Mouse (Mus musculus): ENCODE measurements around the gene Fbxo36. TPM values are rescaled to one million over a fixed set of nuclear protein-coding genes. Genes with fewer than 3 reads are reported as not detected.

Gene Fbxo36
- polyA plus RNA-seq, 1 experiment from 2014 or later = 10.2 TPM

GRCm38 (mm10) chr1:84924134-84924533, 84.5 kb downstream of the Fbxo36 start:
- no peak for TF ChIP-seq CTCF (IDR thresholded peaks at IDR 0.05; ENCODE audit: low read depth)
- no peaks in the 10 kb centered on the region for H3K27me3 ChIP-seq (ENCODE audit: control insufficient read depth, insufficient read depth, low read length)
- no peaks in the 10 kb centered on the region for H3K4me1 ChIP-seq (replicated peaks; ENCODE audit: control insufficient read depth, insufficient read depth)
- H3K27ac ChIP-seq (replicated peaks) = no peak overlapping the region
- H3K9ac ChIP-seq (ENCODE audit: low read length) = no peak overlapping the region
- H3K4me3 ChIP-seq (ENCODE audit: low read depth, low read length) = no peak overlapping the region
- no peaks in the 10 kb centered on the region for H3K36me3 ChIP-seq (ENCODE audit: control insufficient read depth, insufficient read depth, low read length)
- no peak overlapping the region for H3K4me2 ChIP-seq (replicated peaks; ENCODE audit: low read depth)
- 64% methylated on average over 6 of the region's 6 CpGs for WGBS
- no peak for ATAC-seq (ENCODE audit: low FRiP score, low TSS enrichment)
- no peak for DNase-seq (ENCODE audit: low spot score)
- H3K9me3 ChIP-seq (ENCODE audit: control insufficient read depth, low read length) = no peaks in the 10 kb centered on the region

GRCm38 (mm10) chr1:84925599-84925998, 86.0 kb downstream of the Fbxo36 start:
- no peak overlapping the region for H3K4me3 ChIP-seq (ENCODE audit: low read depth, low read length)
- ATAC-seq (ENCODE audit: low FRiP score, low TSS enrichment) (no peak), DNase-seq (ENCODE audit: low spot score) (no peak)
- no peaks in the 10 kb centered on the region for H3K36me3 ChIP-seq (ENCODE audit: control insufficient read depth, insufficient read depth, low read length)
- no peak overlapping the region for H3K27ac ChIP-seq (replicated peaks)
- H3K9me3 ChIP-seq (ENCODE audit: control insufficient read depth, low read length) = no peaks in the 10 kb centered on the region
- H3K4me2 ChIP-seq (replicated peaks; ENCODE audit: low read depth) = no peak overlapping the region
- H3K9ac ChIP-seq (ENCODE audit: low read length) = no peak overlapping the region
- H3K27me3 ChIP-seq (ENCODE audit: control insufficient read depth, insufficient read depth, low read length) = no peaks in the 10 kb centered on the region
- TF ChIP-seq CTCF (IDR thresholded peaks at IDR 0.05; ENCODE audit: low read depth) (no peak), EP300 (optimal IDR thresholded peaks at IDR 0.05) (no peak)
- 66% methylated on average over 9 of the region's 9 CpGs for WGBS
- H3K4me1 ChIP-seq (replicated peaks; ENCODE audit: control insufficient read depth, insufficient read depth) = no peaks in the 10 kb centered on the region

- peak; percentile 21; the same call in 1 of the 2 replicates for ATAC-seq (ENCODE audit: low FRiP score, low TSS enrichment)
- TF ChIP-seq EP300 (optimal IDR thresholded peaks at IDR 0.05) = no peak
- peak; percentile 76 for TF ChIP-seq CTCF (IDR thresholded peaks at IDR 0.05; ENCODE audit: low read depth)
- H3K4me3 ChIP-seq (ENCODE audit: low read depth, low read length) = peak overlapping the region; percentile 49
- no peaks in the 10 kb centered on the region for H3K9me3 ChIP-seq (ENCODE audit: control insufficient read depth, low read length)
- 13% methylated on average over 22 of the region's 22 CpGs for WGBS
- peak overlapping the region; percentile 83 for H3K4me2 ChIP-seq (replicated peaks; ENCODE audit: low read depth)
- H3K4me1 ChIP-seq (replicated peaks; ENCODE audit: control insufficient read depth, insufficient read depth) = no peaks in the 10 kb centered on the region
- H3K9ac ChIP-seq (ENCODE audit: low read length) = no peak overlapping the region
- peak; percentile 71 for DNase-seq (ENCODE audit: low spot score)
- peaks cover 2% of the 10 kb centered on the region; the same call in 1 of the 2 replicates for H3K27me3 ChIP-seq (ENCODE audit: control insufficient read depth, insufficient read depth, low read length)
- no peaks in the 10 kb centered on the region for H3K36me3 ChIP-seq (ENCODE audit: control insufficient read depth, insufficient read depth, low read length)
- no peak overlapping the region for H3K27ac ChIP-seq (replicated peaks)
Measured at GRCm38 (mm10) chr1:84933472-84934150, 94.0 kb downstream of the Fbxo36 start.

GRCm38 (mm10) chr1:84934151-84934502, 94.5 kb downstream of the Fbxo36 start:
- H3K36me3 ChIP-seq (ENCODE audit: control insufficient read depth, insufficient read depth, low read length) = no peaks in the 10 kb centered on the region
- no peak for TF ChIP-seq EP300 (optimal IDR thresholded peaks at IDR 0.05)
- no peak for TF ChIP-seq CTCF (IDR thresholded peaks at IDR 0.05; ENCODE audit: low read depth)
- ATAC-seq (ENCODE audit: low FRiP score, low TSS enrichment) = peak; percentile 12; the same call in 1 of the 2 replicates
- no peaks in the 10 kb centered on the region for H3K4me1 ChIP-seq (replicated peaks; ENCODE audit: control insufficient read depth, insufficient read depth)
- WGBS = under 1% methylated on average over 12 of the region's 12 CpGs
- peaks cover 2% of the 10 kb centered on the region; the same call in 1 of the 2 replicates for H3K27me3 ChIP-seq (ENCODE audit: control insufficient read depth, insufficient read depth, low read length)
- H3K4me2 ChIP-seq (replicated peaks; ENCODE audit: low read depth) = peak overlapping the region; percentile 83
- peak overlapping the region; percentile 41; the same call in 1 of the 2 replicates for H3K9ac ChIP-seq (ENCODE audit: low read length)
- no peak for DNase-seq (ENCODE audit: low spot score)
- H3K4me3 ChIP-seq (ENCODE audit: low read depth, low read length) = peak overlapping the region; percentile 49
- no peaks in the 10 kb centered on the region for H3K9me3 ChIP-seq (ENCODE audit: control insufficient read depth, low read length)
- H3K27ac ChIP-seq (replicated peaks) = no peak overlapping the region

GRCm38 (mm10) chr1:84934503-84935333, 95.1 kb downstream of the Fbxo36 start, which contains the start of gene Slc16a14:
TSS of gene Slc16a14 (minus strand) at chr1:84935134.
- no peaks in the 10 kb centered on the region for H3K9me3 ChIP-seq (ENCODE audit: control insufficient read depth, low read length)
- H3K4me2 ChIP-seq (replicated peaks; ENCODE audit: low read depth) = peak within 1 kb of the TSS; percentile 83
- H3K27ac ChIP-seq (replicated peaks) = no peak within 1 kb of the TSS
- H3K36me3 ChIP-seq (ENCODE audit: control insufficient read depth, insufficient read depth, low read length) = no peaks in the 10 kb centered on the region
- H3K4me3 ChIP-seq (ENCODE audit: low read depth, low read length) = peak within 1 kb of the TSS; percentile 49
- under 1% methylated on average over 59 of the region's 59 CpGs for WGBS
- TF ChIP-seq CTCF (IDR thresholded peaks at IDR 0.05; ENCODE audit: low read depth) (peak; percentile 53), EP300 (optimal IDR thresholded peaks at IDR 0.05) (no peak)
- DNase-seq (ENCODE audit: low spot score) = peak; percentile 21
- H3K4me1 ChIP-seq (replicated peaks; ENCODE audit: control insufficient read depth, insufficient read depth) = no peaks in the 10 kb centered on the region
- peak within 1 kb of the TSS; percentile 41 for H3K9ac ChIP-seq (ENCODE audit: low read length)
- peak; percentile 64 for ATAC-seq (ENCODE audit: low FRiP score, low TSS enrichment)
- peaks cover 2% of the 10 kb centered on the region; the same call in 1 of the 2 replicates for H3K27me3 ChIP-seq (ENCODE audit: control insufficient read depth, insufficient read depth, low read length)
